Mouse (Mus musculus) heart, postnatal 10 days (tissue): ENCODE measurements around the gene Rnf38. TPM values are rescaled to one million over a fixed set of nuclear protein-coding genes. Genes with fewer than 3 reads are reported as not detected.

ENCODE experiments used
- DNase-seq, 2 experiments: peaks; one replicate each; pipeline ENCODE4 v3.0.0; 2021
- intact Hi-C: fragments of 180-260 bp; cut with DNase I; formaldehyde crosslinking; loops from one replicate; pipeline ENCODE4 v1.15.1; 2025
- total RNA-seq, 2 experiments: library from RNA; stranded (reverse); gene quantifications; 2 replicates each; pipeline ENCODE4 v1.2.3; 2021

Gene Rnf38
- 10 to 100 TPM; 47.4 to 48.8 TPM for total RNA-seq

GRCm38 (mm10) chr4:44233713-44234003 lies at the start of gene Rnf38:
TSS of gene Rnf38 (minus strand) at chr4:44233789.
- intact Hi-C loops, result loop anchor here (1.0 kb wide), 1 partner anchor 65 kb away; no protein-coding TSS in a partner anchor
- no peak for DNase-seq

GRCm38 (mm10) chr4:44281597-44282265 lies 48.1 kb upstream of the Rnf38 start:
- intact Hi-C loops, result no loop called here
- DNase-seq, result no peak

- DNase-seq, result no peak
- intact Hi-C loops, result no loop called here
Measured at GRCm38 (mm10) chr4:44271134-44271533, 37.5 kb upstream of the Rnf38 start.

GRCm38 (mm10) chr4:44269376-44269817 lies 35.8 kb upstream of the Rnf38 start:
- no peak for DNase-seq
- intact Hi-C loops, result no loop called here

- no peak for DNase-seq
- intact Hi-C loops, result no loop called here
Measured at GRCm38 (mm10) chr4:44267437-44267836, 33.8 kb upstream of the Rnf38 start.

- intact Hi-C loops, result no loop called here
Measured at GRCm38 (mm10) chr4:44265500-44265899, 31.9 kb upstream of the Rnf38 start.

GRCm38 (mm10) chr4:44260244-44260643 lies 26.7 kb upstream of the Rnf38 start:
- intact Hi-C loops, result no loop called here
- peak; percentile 60 to 77 for DNase-seq

More at GRCm38 (mm10) chr4:44265500-44265899, 31.9 kb upstream of the Rnf38 start:
- DNase-seq, result no peak

- intact Hi-C loops, result no loop called here
- no peak for DNase-seq
Measured at GRCm38 (mm10) chr4:44259126-44259525, 25.5 kb upstream of the Rnf38 start.

- DNase-seq, result no peak
- intact Hi-C loops, result no loop called here
Measured at GRCm38 (mm10) chr4:44254579-44254978, 21.0 kb upstream of the Rnf38 start.

GRCm38 (mm10) chr4:44253191-44253590 lies 19.6 kb upstream of the Rnf38 start:
- no peak for DNase-seq
- intact Hi-C loops, result no loop called here

- intact Hi-C loops, result no loop called here
- no peak for DNase-seq
Measured at GRCm38 (mm10) chr4:44251966-44252916, 18.7 kb upstream of the Rnf38 start.

- intact Hi-C loops, result no loop called here
- no peak for DNase-seq
Measured at GRCm38 (mm10) chr4:44251521-44251920, 17.9 kb upstream of the Rnf38 start.

GRCm38 (mm10) chr4:44249705-44250104 lies 16.1 kb upstream of the Rnf38 start:
- DNase-seq, result no peak
- intact Hi-C loops, result no loop called here

- intact Hi-C loops, result no loop called here
- DNase-seq, result no peak
Measured at GRCm38 (mm10) chr4:44247051-44247939, 13.7 kb upstream of the Rnf38 start.

- intact Hi-C loops, result no loop called here
Measured at GRCm38 (mm10) chr4:44246285-44246684, 12.7 kb upstream of the Rnf38 start.

GRCm38 (mm10) chr4:44241638-44242037 lies 8.0 kb upstream of the Rnf38 start:
- peak in 1 of 2 experiments; percentile 12 for DNase-seq
- intact Hi-C loops, result no loop called here

More at GRCm38 (mm10) chr4:44246285-44246684, 12.7 kb upstream of the Rnf38 start:
- DNase-seq, result no peak

GRCm38 (mm10) chr4:44235946-44236345 lies 2.4 kb upstream of the Rnf38 start:
- intact Hi-C loops, result no loop called here
- no peak for DNase-seq

- intact Hi-C loops, result no loop called here
- DNase-seq, result peak; percentile 90 to 94
Measured at GRCm38 (mm10) chr4:44234004-44234866, 646 bp upstream of the Rnf38 start.
